Mouse (Mus musculus): ENCODE measurements around the gene Stk32b. TPM values are rescaled to one million over a fixed set of nuclear protein-coding genes. Genes with fewer than 3 reads are reported as not detected.
A peak's percentile ranks its signal among the peaks of the same experiment; 100 is the strongest.

The Stk32b gene
- total RNA-seq, 2 experiments from 2014 or later: 8.0 to 10.7 TPM

GRCm38 (mm10) chr5:37664962-37665361 lies 52.0 kb downstream of the Stk32b start:
- no peak for DNase-seq (ENCODE audit: low spot score in 2 of 2)

- DNase-seq (ENCODE audit: low spot score in 2 of 2): no peak
These were observed 57.8 kb downstream of the Stk32b start for GRCm38 (mm10) chr5:37659177-37659576.

GRCm38 (mm10) chr5:37657741-37658140 lies 59.2 kb downstream of the Stk32b start:
- no peak for DNase-seq (ENCODE audit: low spot score in 2 of 2)

GRCm38 (mm10) chr5:37655208-37655607 lies 61.8 kb downstream of the Stk32b start:
- peak; percentile 32 to 40 for DNase-seq (ENCODE audit: low spot score in 2 of 2)

GRCm38 (mm10) chr5:37650681-37651211 lies 66.2 kb downstream of the Stk32b start:
- DNase-seq (ENCODE audit: low spot score in 2 of 2): no peak

- DNase-seq (ENCODE audit: low spot score in 2 of 2): no peak
These were observed 66.8 kb downstream of the Stk32b start for GRCm38 (mm10) chr5:37650089-37650601.

- no peak for DNase-seq (ENCODE audit: low spot score in 2 of 2)
These were observed 72.9 kb downstream of the Stk32b start for GRCm38 (mm10) chr5:37644082-37644481.

- peak; percentile 24 to 27 for DNase-seq (ENCODE audit: low spot score in 2 of 2)
These were observed 74.5 kb downstream of the Stk32b start for GRCm38 (mm10) chr5:37642486-37642885.

- DNase-seq (ENCODE audit: low spot score in 2 of 2): no peak
These were observed 82.2 kb downstream of the Stk32b start for GRCm38 (mm10) chr5:37634791-37635190.

- no peak for DNase-seq (ENCODE audit: low spot score in 2 of 2)
These were observed 89.4 kb downstream of the Stk32b start for GRCm38 (mm10) chr5:37627437-37628163.

GRCm38 (mm10) chr5:37611874-37612273 lies 105.1 kb downstream of the Stk32b start:
- DNase-seq (ENCODE audit: low spot score in 2 of 2): peak in 1 of 2 experiments; percentile 2

- DNase-seq (ENCODE audit: low spot score in 2 of 2): peak in 1 of 2 experiments; percentile 1
These were observed 117.4 kb downstream of the Stk32b start for GRCm38 (mm10) chr5:37599566-37599965.

GRCm38 (mm10) chr5:37598271-37598670 lies 118.7 kb downstream of the Stk32b start:
- DNase-seq (ENCODE audit: low spot score in 2 of 2): peak; percentile 0 to 2

GRCm38 (mm10) chr5:37592411-37592810 lies 124.6 kb downstream of the Stk32b start:
- DNase-seq (ENCODE audit: low spot score in 2 of 2): no peak

- peak in 1 of 2 experiments; percentile 3 for DNase-seq (ENCODE audit: low spot score in 2 of 2)
These were observed 129.1 kb downstream of the Stk32b start for GRCm38 (mm10) chr5:37587861-37588260.

GRCm38 (mm10) chr5:37586071-37586470 lies 130.9 kb downstream of the Stk32b start:
- DNase-seq (ENCODE audit: low spot score in 2 of 2): no peak

- no peak for DNase-seq (ENCODE audit: low spot score in 2 of 2)
These were observed 141.5 kb downstream of the Stk32b start for GRCm38 (mm10) chr5:37575427-37575826.

- DNase-seq (ENCODE audit: low spot score in 2 of 2): no peak
These were observed 159.6 kb downstream of the Stk32b start for GRCm38 (mm10) chr5:37557274-37557815.

GRCm38 (mm10) chr5:37554231-37554630 lies 162.7 kb downstream of the Stk32b start:
- DNase-seq (ENCODE audit: low spot score in 2 of 2): no peak

GRCm38 (mm10) chr5:37551649-37552048 lies 165.3 kb downstream of the Stk32b start:
- no peak for DNase-seq (ENCODE audit: low spot score in 2 of 2)

GRCm38 (mm10) chr5:37535726-37536293 lies 181.2 kb downstream of the Stk32b start:
- no peak for DNase-seq (ENCODE audit: low spot score in 2 of 2)

GRCm38 (mm10) chr5:37535227-37535626 lies 181.7 kb downstream of the Stk32b start:
- peak; percentile 19 to 22 for DNase-seq (ENCODE audit: low spot score in 2 of 2)
